Mouse (Mus musculus): Measurements from ENCODE around the gene Sfmbt1. TPM values are rescaled to one million over a fixed set of nuclear protein-coding genes. Genes with fewer than 3 reads are reported as not detected.
"Not testable (repeated sequence)": the region's sequence is repeated elsewhere in the genome, so short reads cannot be mapped to it uniquely, and the experiment has no call there.

Gene Sfmbt1
- total RNA-seq, 2 experiments from 2014 or later = 7.6 to 7.9 TPM

DNA sequence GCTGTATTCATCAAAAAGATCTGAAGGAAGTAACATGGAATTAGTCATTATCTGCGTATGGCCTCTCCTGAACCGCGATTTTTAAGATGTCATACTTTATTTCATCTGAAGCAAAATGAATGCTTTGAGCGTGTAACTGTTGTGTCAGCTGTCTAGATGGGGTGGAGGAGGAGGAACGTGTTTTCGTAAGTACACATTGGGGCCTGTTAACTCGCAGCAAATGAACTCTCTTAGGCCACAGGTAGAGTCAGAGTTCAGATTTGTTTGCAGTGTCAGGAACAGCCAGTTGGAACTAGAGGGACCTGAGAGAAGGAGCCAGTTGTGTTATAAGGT lies 2.3 kb downstream of the Sfmbt1 start:
- no peak for DNase-seq

GRCm38 (mm10) chr14:30718696-30719095 lies 4.0 kb downstream of the Sfmbt1 start:
- DNase-seq = not testable (repeated sequence)

GRCm38 (mm10) chr14:30719514-30719913 lies 4.9 kb downstream of the Sfmbt1 start:
- no peak for DNase-seq

- no peak for DNase-seq
Observed at GRCm38 (mm10) chr14:30721850-30722249, 7.2 kb downstream of the Sfmbt1 start.

- no peak for DNase-seq
Observed at GRCm38 (mm10) chr14:30722406-30722805, 7.8 kb downstream of the Sfmbt1 start.

GRCm38 (mm10) chr14:30731896-30732295 lies 17.2 kb downstream of the Sfmbt1 start:
- no peak for DNase-seq

DNA sequence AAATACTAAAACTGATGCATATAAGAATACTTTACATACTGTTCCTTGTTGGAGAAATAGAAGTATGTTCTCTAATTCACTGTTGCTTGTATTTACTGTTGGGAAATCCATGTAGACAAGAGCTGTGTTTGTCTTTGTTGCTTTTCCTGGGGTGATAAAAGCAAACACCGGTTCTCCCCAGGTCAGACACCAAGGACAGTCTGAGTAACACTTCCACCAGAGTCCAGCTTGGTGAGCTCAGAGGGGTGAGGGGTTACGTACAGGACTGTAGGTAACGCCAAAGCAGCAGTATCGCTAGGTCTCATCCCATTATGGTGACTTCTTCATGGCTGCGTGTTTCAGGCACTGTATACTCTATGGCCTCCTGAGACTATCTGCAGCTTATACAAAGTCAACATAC lies 20.0 kb downstream of the Sfmbt1 start:
- DNase-seq = no peak

- no peak for DNase-seq
Observed at GRCm38 (mm10) chr14:30735810-30736209, 21.2 kb downstream of the Sfmbt1 start.

DNA sequence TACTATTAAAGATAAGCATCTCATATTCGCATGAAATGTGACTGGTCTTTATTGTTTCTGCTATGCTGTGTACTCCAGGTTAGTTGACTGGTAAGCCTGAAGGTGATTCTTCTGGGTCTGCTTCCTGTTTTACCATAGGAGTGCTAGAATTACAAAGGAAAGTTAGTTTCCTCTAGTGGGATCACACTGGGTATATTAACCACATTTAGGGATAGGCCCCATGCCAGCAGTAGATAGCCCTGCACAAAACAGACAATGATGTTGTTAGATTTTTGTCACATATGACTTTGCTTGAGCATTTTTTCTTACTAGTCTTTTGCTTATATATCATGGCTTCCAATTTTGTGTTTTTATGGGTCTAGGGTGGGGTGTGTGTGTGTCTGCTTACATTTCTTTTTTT lies 21.8 kb downstream of the Sfmbt1 start:
- DNase-seq = no peak

- DNase-seq = no peak
Observed at GRCm38 (mm10) chr14:30743891-30744290, 29.2 kb downstream of the Sfmbt1 start.

DNA sequence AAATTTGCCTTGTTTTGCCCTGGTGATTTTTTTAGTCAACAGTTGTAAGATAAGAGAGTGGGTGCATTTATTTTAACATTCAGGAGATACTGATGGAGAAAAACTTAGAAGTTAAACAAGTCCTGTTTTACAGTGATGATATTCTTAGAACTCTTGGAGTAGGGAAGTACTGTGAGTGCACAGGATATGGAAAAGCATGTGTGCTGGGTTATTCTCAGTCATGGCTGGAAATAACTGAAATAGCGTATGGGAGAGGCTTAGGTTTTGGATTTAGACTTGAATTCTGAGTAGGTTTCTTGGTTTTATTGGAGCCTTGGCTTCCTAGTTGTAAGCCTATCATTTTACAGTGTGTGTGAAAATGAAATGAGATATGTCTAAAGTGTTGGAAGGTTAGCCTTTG lies 31.5 kb downstream of the Sfmbt1 start:
- DNase-seq = no peak

DNA sequence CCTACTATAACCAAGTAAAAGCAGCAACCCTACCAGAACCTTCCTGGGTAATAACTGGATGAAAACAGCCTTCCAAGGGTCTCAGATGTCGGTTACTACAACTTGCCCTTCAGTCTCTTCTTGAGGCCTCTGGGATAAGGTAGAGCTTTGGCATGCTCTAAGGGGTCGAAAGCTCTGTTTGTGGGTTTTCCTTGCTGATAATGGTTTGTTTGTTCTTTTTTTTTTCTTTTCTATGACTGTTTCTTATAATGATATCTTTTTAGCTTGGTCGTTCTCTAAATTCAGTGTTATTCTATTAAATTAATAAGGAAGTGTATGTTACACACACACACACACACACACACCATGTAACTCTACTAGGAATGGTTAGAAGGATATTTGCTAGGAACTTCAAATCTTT lies 42.6 kb downstream of the Sfmbt1 start:
- DNase-seq = no peak

GRCm38 (mm10) chr14:30761211-30761610 lies 46.6 kb downstream of the Sfmbt1 start:
- no peak for DNase-seq

- no peak for DNase-seq
Observed at GRCm38 (mm10) chr14:30762131-30762903, 47.7 kb downstream of the Sfmbt1 start.

DNA sequence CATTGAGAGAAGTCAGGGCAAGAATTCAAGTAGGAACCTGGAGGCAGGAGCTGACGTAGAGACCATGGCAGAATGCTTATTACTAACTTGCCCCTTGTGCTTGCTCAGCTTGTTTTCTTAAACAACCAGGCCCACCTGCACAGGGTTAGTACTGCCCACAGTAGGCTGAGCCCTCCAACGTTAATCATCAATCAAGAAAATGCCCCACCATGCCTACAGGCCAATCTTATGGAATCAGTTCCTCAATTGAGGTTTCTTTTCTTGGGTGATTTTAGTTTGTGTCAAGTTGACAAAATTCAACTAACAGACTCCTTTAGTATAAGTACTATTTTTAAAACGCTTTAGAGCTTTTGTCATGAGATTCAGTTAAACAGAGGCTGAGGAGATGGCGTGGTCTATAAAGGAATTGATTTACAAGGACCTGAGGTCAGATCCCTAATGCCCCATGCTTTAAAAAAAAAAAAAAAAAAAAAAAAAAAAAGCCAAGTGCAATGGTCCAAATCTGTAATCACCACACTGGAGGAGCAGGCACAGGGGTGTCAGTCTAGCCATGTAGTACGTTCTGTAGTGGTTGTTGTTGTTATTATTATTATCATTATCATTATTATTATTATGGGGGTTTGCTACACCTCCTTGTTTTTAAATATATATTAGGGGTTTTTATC lies 48.4 kb downstream of the Sfmbt1 start:
- no peak for DNase-seq

GRCm38 (mm10) chr14:30784614-30785013 lies 70.0 kb downstream of the Sfmbt1 start:
- no peak for DNase-seq

GRCm38 (mm10) chr14:30789471-30789870 lies 74.8 kb downstream of the Sfmbt1 start:
- DNase-seq = no peak

DNA sequence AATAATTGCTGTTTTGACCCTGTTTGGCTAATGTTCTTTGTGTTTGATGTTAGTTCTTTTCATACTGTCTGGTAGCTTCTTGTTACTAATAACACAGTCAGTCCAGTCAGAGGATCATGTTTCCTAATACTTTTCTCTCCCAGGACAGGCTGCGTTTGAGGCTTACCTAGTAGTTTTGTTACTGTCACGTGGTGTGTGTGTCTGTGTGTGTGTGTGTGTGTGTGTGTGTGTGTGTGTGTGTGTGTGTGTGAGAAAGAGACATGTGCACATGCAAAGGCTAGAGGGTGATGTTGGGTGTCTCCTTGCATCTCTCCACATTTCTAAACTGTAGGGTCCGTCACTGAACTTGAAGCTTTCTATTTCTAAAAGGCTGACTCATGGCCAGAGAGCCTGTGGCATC lies 78.2 kb downstream of the Sfmbt1 start:
- no peak for DNase-seq

GRCm38 (mm10) chr14:30801756-30802155 lies 87.1 kb downstream of the Sfmbt1 start:
- DNase-seq = no peak

DNA sequence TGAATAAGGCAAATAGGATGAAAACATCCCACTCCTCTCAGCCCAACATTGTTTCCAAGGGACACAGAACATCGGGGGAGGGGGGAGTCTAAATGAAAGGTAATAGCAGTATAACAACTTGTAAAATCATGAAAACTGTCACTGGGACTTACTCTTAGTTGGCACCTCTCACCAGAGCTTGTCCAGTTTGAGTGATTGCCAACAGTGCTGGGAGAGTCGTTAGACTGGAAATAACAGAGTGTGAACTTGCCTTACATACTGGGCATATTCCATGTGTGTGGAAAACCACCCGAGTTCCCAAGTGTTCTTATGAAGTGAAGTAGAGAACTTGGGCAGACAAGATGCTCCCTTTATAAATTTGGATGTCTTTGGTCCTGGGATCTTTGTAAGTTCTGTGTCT lies 106.5 kb downstream of the Sfmbt1 start:
- no peak for DNase-seq

DNA sequence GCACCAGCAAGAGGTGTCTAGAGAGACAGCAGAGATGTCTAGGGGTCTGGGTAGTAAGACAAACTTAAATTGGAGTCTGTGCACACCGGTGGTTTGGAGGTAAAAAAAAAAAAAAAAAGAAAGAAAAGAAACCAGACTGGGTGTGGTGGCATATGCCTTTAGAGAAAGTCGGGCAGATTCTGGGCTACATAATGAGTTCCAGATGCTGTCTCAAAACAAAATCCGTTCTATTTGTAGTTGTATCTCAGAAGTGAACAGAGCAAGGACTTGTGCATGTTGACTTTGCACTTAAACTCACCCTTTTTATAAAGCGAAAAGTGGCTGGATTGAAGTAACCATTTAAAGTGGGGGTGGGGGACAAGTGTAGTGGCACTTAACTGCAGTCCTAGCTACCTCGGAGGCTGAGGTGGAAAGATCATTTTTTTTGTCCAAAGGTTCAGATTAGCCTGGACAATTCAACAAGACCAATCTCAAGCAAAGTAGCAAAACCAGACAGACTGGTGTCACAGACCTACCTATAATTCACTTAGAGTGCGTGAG lies 109.9 kb downstream of the Sfmbt1 start:
- no peak for DNase-seq

DNA sequence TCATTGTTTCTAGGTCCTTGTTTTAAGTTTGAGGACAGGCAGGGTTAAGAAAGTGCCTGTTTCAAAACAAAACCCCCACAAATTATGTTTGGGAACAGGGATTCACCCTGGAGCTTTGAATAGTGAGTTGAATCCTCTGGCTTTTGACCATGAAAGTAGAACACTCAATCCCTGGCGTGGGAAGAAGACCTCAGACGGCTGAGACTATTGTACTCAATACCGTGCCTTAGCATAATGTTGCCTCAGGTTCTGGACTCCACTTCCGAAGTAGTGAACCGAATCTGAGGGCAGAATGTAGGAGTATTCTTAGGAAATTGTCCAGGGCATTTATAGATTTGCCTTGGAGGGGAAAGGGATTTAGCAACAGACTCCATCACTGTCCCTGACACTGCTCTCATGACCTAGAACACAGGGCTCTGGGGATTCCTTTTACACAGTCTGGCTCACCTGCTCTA lies 110.4 kb downstream of the Sfmbt1 start:
- DNase-seq = no peak

- DNase-seq = peak; percentile 82
Observed at GRCm38 (mm10) chr14:30825476-30826131, 111.0 kb downstream of the Sfmbt1 start, which contains the start of gene Tmem110. Gene Tmem110 (plus strand): TSS chr14:30825590.

Measured in gastrocnemius, postnatal 25 days (tissue).